Mouse (Mus musculus): ENCODE measurements around the gene Emsy.

Emsy gene

GRCm38 (mm10) chr7:98671416-98671815 is 14.8 kb upstream of the Emsy start:
- in situ Hi-C loops (cut with MboI, MseI) = no loop called here

DNA sequence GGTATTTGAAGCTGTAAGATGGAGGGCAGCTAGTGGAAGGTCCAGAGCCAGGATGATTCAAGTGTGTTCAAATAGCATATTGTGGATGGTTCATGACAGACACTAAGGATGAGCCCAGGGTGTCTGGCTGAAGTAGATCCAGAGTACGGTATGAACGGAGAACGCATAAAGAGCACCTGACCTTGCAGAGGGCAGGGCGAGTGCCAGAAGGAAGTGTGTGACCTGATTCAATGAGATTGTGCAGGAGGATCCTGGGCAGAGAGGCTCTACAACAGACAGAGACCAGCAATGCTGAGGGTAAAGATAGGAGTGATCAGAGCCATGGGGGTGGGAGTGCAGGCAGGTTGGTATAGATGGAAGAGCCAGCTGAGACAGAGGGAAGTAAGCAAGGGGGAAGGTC is 14.2 kb upstream of the Emsy start:
- in situ Hi-C loops (cut with MboI, MseI) = no loop called here

GRCm38 (mm10) chr7:98667956-98668746 is 11.6 kb upstream of the Emsy start:
- in situ Hi-C loops (cut with MboI, MseI) = no loop called here

DNA sequence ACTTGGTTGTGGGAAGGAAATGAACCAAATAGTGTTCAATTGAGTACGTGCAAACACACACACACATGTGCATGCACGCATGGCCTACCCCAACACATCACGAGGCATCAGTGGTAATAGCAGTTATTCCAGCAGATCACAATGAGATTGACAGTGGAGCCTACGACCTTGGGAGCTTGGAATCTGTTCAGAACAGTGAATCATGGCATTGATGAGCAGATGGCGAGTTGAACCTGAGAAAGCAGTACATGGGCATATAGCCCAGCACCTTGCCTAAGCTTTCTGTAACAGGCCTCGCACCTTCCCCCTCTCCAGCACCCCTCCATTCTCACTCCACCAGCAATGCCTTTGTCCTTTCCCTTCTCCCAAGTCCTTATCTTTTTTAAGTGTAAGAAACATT is 9.1 kb upstream of the Emsy start:
- in situ Hi-C loops (cut with MboI, MseI) = no loop called here

DNA sequence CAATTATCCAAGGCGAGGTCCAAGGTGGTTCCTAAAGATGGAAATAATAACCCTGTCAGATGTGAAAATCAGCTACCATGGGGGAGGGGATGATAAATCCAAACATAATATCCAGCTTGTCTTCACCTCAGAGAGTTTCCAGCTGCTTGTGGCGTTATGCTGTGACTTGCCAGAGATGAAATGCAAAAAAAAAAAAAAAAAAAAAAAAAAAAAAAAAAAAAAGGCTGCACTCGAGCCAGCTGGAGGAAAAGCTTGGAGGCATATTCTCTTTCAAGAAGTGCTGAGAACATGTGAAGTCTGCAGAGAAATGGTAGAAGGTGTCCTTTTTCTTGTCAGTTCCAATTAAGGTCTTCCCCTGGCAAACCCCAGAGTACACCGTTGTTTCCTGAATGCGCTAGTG is 8.6 kb upstream of the Emsy start:
- in situ Hi-C loops (cut with MboI, MseI) = no loop called here

DNA sequence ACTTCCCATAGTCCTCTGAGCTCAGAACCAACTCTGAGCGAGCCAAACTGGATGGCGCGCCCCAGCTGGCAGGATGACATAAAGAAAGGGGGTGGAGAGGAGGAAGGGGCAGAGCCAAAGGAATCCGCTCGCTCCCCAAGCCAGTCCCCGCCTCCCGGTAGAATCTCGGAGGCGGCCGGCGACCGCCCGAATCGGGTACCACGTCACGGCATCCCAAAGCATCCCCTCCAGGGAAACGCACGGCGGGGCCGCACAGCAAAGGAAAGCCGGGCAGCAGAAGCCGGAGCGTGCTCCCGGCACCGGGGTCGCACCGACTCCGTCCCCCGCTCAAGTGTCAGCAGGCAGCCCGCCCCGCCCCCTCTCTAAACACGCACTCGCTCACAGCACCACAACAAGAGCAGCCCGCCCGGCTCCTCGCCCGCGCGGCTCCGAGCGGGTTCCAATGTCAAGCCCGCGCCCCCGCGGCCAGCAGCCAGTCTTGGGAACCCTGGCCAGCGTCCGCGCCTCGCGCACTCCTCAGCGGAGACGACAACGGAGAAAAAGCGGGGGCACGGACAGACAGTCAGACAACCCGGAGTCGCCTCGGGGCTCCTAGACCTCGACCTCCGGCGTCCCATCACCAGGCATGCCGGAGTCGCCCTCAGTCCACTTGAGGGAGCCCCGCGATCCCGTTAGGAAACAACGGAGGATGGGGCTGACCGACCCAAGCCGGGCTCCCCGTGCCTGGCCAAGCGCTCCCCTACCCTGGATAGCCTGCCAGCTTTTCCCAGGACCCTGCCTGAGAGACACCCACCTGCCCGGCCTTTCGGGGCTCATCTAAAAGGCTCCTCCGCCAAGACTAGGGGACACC is 677 bp downstream of the Emsy start:
- in situ Hi-C loops (cut with MboI, MseI) = loop anchor here (5.0 kb wide), 1 partner anchor 36 kb away; no protein-coding TSS in a partner anchor

GRCm38 (mm10) chr7:98651651-98652050 is 4.9 kb downstream of the Emsy start:
- in situ Hi-C loops (cut with MboI, MseI) = no loop called here

DNA sequence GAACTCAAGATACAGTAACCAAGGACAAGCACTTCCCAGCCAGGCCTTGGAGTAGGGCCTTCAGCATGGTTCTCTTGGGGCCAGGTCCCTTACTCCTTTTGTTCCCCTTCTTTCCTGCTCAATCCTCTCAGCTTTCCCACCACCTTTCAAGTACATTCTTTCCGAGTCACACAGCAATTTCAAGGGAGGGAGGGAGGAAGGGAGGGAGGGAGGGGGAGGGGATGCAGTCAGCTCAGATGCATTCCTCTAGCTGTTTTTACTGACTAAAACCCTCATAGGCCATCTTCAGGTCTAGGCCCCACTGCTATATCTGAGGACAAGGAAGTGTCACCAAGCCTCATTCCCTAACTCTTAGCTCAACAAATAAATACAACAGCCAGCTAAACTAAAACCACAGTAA is 12.3 kb downstream of the Emsy start:
- in situ Hi-C loops (cut with MboI, MseI) = no loop called here

DNA sequence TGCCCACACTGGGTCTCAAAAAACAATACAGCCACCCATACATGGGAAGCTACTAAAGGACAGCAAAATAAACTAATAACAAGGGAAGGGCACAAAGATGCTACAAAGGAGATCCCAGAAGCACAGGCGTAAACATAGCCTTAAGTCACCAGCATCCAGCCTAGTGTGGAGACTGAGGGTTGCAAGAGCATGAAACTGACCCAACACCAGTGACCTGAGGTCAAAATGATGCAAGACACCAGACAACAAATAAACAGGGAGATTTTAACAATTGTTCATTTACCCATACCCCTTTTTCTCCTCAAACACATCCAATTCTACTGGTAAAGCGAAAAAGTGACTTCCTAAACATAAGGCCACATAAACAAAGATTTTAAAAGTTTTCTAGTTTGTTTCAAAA is 20.0 kb downstream of the Emsy start:
- in situ Hi-C loops (cut with MboI, MseI) = no loop called here

- in situ Hi-C loops (cut with MboI, MseI) = no loop called here
These were observed 23.6 kb downstream of the Emsy start for GRCm38 (mm10) chr7:98633032-98633431.

GRCm38 (mm10) chr7:98629947-98630346 is 26.6 kb downstream of the Emsy start:
- in situ Hi-C loops (cut with MboI, MseI) = no loop called here

DNA sequence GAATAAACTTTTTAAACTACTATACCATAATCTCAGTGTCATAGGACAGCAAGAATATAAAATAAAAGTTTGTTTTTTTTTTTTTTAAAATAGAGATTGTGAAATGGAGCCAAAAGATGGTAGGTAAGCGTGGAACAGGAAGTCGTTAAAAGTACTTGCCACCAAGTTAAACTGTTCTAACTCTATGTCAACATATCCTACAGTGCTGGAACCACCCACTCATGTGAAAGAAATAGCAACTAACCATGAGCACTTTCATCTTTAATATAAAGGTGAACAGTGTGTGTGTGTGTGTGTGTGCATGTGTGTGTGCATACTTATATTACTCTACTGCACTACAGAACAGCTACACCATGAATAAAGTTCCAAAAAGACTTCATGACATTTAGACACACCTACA is 38.8 kb downstream of the Emsy start:
- in situ Hi-C loops (cut with MboI, MseI) = no loop called here

DNA sequence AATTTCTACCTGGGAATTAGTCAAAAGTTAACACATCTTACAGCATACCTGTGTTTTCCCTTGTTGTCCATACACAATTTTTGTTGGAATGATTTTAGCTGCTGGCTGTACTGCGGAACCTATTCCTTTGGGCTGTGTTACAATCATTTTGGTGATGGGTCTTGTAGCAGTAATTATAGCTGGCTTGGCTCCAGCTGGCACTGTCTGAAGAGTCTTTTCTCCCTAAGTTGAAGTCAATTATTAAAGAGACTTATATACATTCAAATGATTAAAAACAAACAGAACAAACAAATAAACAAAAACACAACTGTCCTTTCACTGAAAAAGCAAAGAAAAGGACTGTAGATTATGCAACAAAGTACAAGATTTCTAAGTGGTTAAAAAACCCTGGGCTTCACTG is 43.6 kb downstream of the Emsy start:
- in situ Hi-C loops (cut with MboI, MseI) = no loop called here

GRCm38 (mm10) chr7:98608520-98608919 is 48.1 kb downstream of the Emsy start:
- in situ Hi-C loops (cut with MboI, MseI) = loop anchor here (5.0 kb wide), 1 partner anchor 126 kb away; no protein-coding TSS in a partner anchor

DNA sequence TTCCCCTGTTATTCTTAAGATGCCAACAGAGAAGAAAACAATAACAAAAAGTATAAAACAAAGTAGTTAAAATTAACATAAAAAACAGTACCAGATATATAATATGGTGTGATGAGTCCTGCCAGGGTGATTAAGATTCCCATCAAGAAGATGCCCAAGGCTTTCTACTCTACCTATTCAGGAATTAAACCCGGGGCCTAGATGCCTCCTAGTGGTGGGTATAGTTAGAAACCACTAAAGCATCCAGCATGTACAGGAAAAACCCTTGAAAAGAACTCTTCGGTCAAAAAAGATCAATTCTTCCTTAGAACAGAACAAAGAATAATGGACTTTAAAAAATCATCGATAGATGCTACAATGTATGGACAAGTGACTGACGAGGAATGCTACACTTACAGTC is 49.4 kb downstream of the Emsy start:
- in situ Hi-C loops (cut with MboI, MseI) = loop anchor here (5.0 kb wide), 1 partner anchor 125 kb away; no protein-coding TSS in a partner anchor

DNA sequence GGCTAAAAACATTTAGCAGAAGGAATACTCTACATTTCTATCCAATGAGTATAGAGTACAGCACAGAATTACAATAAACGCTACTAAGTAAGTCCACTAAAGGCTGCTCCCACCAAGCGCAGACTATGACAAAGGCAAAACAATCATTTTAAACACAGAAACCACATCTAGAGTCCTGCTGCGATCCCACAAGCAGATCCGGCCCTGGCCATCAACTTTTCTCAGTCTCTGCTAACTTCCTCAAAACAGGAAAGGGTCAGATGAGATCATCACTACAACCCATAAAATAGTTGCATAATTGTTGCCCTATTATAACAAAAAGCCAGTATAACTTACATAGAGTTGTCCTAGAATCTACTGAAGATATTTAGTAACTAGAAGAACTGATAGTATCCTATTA is 54.9 kb downstream of the Emsy start:
- in situ Hi-C loops (cut with MboI, MseI) = no loop called here

DNA sequence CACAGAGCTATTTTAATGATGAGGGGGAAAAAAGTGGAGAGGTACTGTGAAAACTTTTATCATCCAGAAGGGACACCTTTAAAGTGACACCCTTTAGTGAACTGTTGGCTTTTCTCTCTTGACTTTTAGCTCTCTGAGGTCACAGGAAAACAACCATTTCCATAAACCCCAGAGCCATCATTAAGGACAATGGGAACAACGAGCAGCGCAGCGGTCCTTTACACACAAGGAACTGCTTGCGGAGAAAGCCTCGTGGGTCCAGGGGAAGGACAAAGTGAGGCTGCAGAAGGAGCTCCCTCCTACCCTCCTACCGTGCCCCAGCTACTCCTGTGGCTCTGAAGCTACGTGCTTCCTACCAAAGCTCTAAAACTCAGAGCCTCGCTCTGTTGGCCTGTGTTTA is 59.2 kb downstream of the Emsy start:
- in situ Hi-C loops (cut with MboI, MseI) = no loop called here

GRCm38 (mm10) chr7:98594731-98595130 is 61.9 kb downstream of the Emsy start:
- in situ Hi-C loops (cut with MboI, MseI) = no loop called here

DNA sequence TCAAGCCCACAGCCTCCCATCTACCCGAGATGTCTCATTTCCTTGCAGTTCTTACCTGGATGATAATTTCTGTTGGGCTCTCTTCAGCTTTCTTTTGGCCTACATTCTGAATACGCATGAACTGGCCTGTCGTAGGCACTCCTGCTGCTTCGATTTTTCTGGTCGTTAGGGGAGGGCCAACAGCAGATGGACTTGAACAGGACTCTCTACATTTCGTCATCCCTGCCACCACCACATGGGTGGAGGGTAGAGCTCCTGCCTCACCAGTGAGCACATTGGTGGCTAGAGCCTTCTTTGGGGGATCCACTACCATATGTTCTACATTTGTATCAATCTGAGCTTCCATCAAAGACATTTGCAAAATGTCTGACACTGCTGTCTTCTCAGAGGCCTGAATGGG is 63.3 kb downstream of the Emsy start:
- in situ Hi-C loops (cut with MboI, MseI) = no loop called here

DNA sequence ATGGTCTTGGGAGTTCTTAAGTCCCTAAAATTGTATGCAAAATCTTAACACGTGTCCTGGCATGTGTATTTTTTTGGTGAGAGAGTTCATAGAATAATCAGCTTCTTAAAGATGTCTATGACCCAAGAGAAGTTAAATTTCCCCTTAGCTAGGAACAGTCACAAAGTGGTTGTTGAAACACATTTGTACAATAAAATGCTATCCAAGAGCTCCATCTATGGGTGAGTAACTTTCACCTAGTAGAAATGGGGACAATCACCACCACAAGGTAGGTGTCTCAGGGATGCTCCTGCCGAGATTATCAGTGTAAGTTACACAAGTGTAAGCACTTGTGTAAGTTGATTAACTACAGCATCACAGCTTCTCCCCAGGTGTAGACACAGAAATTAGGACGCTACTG is 67.6 kb downstream of the Emsy start:
- in situ Hi-C loops (cut with MboI, MseI) = loop anchor here in 1 of 2 experiments (10.0 kb wide), 1 partner anchor 104 kb away; the partner anchor contains the start of gene Lrrc32

DNA sequence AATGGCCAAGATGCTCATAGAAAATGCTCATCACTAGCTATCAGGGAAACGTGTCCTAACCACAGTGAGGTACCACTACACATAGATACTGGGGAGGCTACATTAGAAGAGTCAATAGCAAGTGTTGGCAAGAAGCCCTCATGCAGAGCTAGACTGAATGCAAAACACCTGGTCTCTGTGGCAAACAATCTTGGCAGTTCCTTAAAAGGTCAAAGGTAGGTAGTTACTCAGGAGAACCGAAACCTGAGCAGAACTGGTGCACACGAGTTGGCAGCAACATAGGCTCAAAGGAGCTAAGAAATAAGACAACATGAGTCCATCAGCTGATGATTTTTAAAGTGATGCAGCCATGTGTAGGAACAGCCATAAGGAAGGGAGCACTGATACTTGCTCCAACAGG is 70.3 kb downstream of the Emsy start:
- in situ Hi-C loops (cut with MboI, MseI) = loop anchor here in 1 of 2 experiments (10.0 kb wide), 1 partner anchor 102 kb away; the partner anchor contains the start of gene Lrrc32

DNA sequence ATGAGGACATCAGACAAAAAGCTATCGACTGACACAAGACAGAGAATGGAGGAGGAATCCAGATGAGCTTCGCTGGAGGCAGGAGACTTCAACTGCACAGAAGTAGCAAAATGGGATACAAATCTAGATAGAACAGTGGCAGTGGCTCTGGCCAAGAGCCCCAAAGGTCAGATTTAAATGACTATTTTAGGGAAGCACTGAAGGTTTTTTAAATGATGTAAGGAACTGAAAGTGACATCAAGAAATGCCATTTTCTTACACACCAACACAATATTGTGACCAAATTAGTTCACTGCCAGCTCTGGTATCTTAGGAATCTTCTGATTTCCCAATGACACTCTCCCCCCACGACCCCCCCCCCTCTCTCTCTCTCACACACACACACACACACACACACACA is 72.0 kb downstream of the Emsy start:
- in situ Hi-C loops (cut with MboI, MseI) = loop anchor here (5.0 to 10.0 kb wide), 2 partner anchors 97 to 100 kb away; partner anchors contain the start of gene Lrrc32 (in 2 of the 2)
